Mouse (Mus musculus) left cerebral cortex, postnatal 36 days (tissue): Measurements from ENCODE around the gene Pex6. TPM values are rescaled to one million over a fixed set of nuclear protein-coding genes. Genes with fewer than 3 reads are reported as not detected.

Experiments
- DNase-seq, 2 experiments: peaks; one replicate each; pipeline ENCODE4 v3.0.0; 2021 to 2022; ENCODE audit warnings: low spot score in 2 of 2, mixed read lengths in 1 of 2
- intact Hi-C: fragments of 180-260 bp; cut with DNase I; formaldehyde crosslinking; loops from one replicate; pipeline ENCODE4 v1.15.1; 2025
- total RNA-seq, 2 experiments: library from RNA; stranded (reverse); gene quantifications; 2 replicates each; pipeline ENCODE4 v1.2.3; 2021

Pex6 gene
- total RNA-seq, 2 experiments from 2014 or later, result 50.6 to 52.4 TPM

DNA sequence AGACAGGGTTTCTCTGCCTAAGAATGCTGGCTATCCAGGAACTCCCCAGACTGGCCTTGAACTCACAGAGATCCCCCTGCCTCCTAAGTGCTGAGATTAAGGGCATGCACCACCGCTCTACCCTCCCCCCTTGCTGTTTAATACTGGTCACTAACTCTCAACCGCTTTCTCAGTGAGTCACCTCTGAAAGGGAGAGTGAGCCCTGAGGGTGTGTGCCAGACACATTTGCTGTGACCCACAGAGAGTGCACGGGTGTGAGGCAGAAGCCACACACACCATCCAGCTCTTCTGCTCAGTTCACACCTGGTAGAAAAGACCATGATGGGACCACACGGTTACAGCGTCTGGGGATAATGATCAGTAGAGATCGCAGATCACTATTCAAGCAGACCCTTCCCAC is 12.7 kb upstream of the Pex6 start:
- intact Hi-C loops, result no loop called here
- no peak for DNase-seq

DNA sequence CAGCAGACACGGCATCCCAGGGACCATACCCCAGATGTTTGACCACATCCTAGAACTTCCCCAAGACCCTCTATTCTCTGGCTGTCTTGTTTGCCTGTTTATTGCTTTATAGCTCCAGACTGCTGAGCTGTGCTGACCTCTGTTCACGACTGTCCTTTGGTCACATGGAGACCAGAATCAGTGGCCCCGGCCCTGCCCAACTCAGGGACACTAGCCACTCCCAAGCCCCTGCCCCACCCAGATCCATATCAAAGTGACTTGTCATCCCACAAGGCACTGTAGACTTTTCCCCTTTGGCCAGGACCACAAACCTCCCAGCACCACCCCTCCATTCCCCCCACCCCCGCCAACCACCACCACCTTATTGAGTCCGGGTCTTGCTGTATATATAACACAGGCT is 12.0 kb upstream of the Pex6 start:
- DNase-seq, result no peak
- intact Hi-C loops, result no loop called here

DNA sequence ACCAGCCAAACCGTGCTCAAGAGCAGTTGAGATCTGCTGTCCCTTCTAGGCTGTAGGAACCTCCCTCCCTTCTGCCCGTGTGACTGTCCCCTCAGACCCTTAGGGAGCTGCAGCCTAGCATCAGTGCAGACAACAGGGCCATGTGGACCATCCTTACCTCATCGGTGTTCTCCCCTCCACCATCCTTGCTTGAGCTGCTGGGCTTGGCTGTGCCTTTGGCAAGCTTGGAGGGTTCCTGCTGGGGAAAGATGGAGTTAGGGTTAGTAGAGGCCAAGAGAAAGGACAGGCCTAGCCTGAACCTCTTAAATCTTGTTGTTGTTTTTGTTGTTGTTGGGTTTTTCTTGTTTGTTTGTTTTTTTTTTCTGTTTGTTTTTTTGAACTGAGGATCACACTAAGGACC is 11.4 kb upstream of the Pex6 start:
- intact Hi-C loops, result no loop called here
- no peak for DNase-seq

DNA sequence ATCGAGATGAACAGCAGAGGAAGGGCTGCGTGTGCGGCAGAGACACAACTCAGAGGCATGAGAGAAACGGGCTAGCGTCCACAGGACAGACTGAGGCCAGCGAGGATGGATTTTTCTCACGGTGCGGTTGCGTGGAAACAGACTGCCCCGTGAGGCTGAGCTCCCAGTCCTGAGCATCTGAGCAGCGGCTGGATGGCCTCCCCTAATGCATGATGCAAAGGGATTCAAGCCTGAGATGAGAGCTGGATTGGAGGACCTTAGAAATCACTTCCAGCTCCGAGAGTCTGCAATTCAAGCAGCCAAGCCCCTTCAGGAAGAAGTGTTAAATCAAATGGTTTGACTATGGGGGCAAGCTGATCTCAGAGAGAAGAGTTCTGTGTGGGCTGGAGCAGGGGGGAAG is 9.8 kb upstream of the Pex6 start:
- intact Hi-C loops, result no loop called here
- no peak for DNase-seq

DNA sequence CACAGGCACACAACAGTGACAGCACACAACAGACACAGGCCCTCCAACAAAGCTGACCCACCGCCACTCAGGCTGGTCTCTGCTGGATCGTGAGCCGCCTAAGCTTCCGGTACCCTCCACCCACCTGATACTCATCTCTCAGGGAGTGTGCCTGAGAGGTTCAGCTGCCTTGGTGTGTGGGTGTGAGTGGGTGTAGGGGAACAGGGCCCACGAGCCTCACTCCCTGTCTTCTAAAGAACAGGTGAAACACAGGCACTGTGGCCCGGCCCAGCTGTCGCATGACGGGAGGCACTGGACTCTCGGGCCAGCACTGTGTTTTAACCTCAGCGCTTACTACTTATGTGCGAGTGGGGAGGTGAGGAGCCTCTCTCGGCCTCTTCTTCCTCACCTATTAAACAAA is 9.2 kb upstream of the Pex6 start:
- intact Hi-C loops, result no loop called here
- DNase-seq, result no peak

DNA sequence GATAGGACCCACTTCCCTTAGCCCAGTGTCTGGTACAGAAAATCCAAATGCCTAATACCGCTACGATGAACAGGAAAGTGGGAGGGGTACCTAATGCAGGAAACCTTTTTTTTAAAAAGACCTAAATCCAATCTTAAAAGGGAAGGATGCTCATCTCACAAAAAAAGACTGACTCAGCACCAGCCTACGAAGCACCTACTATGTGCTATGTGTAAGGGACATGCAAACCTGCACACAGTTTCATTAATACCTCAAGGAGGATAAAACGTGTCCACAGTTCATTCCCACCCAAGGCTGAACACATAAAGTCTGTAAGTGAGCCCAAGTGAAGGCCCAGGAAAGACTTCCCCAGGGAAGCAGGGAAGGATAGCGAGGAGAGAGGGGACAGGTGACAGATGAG is 8.8 kb upstream of the Pex6 start:
- no peak for DNase-seq
- intact Hi-C loops, result no loop called here

DNA sequence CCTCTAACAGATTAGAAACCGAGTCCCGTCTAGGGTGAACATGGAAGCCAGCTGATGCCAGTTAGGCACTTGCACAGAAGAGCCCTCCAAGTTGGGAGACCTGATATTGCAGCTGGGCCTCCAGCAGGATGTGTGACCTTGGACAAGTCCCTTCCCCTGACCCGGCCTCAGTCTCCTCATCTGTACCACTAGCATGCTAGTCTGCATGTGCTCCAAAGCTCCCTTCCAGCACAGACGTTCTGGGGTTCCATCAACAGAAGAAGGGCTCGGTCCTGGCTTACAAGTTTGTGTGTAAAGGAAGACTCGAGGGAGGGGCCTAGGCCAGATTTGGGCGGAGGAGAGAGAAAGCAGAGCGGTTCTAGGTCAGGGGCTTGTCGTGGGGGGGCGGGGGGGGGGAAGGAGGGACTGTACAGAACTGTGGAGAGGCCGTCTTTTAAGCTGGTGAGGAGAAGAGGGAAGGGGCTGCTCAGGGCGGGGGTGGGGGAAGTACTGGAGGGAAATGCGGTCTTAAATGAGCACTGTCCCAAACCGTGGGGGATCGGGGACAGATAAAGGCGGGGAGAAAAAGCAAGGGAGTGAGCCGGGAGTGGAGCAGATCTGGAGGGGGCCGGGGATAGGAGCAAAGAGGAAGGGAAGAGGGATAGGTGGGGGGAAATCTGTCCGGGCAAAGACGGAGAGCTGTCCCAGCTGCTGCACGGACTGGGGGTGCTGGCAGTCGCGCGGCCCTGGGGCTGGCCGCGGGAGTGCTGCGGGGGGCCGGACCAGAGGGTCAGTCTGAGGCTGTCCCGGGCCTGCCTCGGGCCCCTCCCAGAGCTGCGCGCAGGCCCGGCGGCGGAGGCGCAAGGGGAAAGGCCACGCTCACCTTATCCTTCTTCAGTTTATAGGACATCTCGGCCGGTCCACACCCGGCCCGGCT is 7.0 kb upstream of the Pex6 start:
- intact Hi-C loops, result no loop called here

DNA sequence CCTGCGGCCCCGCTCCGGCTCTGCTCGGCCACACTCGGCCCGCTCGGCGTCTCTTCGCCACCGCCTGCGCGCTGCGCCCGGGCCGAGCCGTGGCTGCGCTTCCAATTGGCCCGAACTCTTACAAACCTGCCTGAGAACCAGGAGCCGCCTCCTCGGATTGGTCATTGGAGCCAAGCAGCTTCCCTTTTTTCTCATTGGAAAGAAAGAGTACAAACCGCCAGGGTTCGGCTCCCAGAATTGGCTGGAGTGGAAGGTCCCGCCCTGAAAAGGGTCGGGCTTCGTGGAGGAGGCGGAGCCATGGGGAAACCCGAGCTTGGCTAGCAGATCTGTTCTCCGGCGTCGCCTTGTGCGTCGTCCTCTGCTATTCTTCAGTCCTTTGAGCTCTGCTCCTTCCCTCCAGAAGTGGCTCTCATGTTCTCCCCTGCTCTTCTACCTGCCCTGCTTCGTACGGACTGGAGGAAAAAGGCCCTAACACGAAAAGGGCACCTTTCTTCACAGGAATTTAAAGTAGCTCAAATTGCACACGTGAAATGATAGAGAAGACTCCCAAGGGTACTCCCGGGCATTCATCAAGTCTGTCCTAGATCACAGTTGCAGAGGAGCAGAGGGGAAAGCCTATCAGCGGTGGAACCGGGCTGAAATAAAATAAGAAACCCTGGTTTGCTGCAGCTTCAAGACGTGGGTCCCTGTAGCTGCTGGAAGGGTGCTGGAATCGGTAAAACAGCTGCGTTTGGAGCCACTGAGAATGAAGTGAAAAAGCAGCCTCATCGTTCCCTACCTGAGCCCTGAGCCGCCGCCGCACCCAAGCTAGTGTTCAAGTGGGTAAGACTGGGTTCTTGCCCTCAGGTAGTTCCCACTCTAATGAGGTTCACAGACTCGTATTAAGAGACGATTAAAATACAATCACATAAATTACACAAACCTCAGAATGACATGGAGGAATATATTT is 6.1 kb upstream of the Pex6 start, which contains the start of gene Ppp2r5d:
Gene Ppp2r5d, minus strand, starts transcription at position 225 of the 949 bp plus-strand sequence.
- intact Hi-C loops, result no loop called here
- peak; percentile 95 to 96 for DNase-seq

More for the DNA sequence above, 7.0 kb upstream of the Pex6 start:
- DNase-seq, result no peak

DNA sequence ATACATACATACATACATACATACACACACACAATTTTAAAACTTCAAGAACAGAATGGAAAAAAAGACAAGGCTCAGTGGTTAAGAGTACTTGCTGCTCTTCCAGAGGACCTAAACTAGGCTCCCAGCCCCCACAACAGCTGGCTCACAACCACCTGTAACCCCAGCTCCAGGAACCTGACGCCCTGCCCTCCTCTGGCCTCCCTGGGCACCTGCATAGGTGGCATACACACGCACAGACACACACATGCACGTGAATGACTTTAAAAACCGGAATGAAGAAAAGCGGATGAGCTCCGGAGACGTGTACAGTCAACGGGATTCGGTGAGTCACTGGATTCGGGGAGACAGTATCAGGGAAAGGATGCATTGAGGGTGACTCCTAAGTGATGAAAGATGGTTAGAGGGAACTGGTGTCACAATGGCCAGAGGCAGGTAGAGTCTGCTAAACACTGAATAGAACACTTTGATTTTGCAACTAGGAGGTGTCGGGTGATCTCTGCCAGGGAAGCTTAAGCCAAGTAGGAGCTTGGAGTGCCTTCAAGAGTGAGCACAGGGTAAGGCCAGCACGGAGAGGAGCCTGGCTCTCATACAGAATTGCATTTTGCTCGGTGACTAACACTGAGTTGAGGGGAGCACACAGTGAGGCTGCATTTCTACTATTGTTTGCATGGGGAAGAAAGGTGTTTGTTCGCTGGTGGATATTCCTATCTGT is 4.7 kb upstream of the Pex6 start:
- intact Hi-C loops, result no loop called here
- no peak for DNase-seq

DNA sequence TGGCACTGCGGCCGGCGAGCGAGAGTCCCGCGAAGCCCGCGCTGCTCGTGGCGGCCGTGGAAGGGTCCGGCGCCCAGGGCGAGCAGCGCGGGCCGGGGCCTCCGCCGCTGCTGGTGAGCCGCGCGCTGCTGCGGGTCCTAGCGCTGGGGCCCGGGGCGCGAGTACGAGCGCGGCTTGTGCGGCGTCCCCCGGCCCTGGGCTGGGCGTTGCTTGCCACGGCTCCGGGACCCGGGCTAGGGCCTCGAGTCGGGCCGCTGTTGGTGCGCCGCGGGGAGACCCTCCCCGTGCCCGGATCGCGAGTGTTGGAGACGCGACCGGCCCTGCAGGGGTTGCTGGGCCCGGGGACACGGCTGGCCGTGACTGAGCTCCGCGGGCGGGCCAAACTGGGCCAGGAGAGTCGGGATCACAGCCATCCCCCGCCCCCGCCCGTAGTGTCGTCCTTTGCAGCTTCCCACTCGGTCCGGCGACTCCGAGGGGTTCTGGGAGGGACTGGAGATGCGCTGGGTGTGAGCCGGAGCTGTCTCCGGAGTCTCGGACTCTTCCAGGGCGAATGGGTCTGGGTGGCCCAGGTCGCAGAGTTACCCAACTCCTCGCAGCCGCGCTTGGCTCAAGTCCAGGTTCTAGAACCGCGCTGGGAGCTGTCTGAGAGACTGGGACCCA is 479 bp downstream of the Pex6 start:
- DNase-seq, result peak; percentile 33 to 34
- intact Hi-C loops, result loop anchor here (5.0 kb wide), 1 partner anchor 39 kb away; the partner anchor contains the start of gene Rrp36

DNA sequence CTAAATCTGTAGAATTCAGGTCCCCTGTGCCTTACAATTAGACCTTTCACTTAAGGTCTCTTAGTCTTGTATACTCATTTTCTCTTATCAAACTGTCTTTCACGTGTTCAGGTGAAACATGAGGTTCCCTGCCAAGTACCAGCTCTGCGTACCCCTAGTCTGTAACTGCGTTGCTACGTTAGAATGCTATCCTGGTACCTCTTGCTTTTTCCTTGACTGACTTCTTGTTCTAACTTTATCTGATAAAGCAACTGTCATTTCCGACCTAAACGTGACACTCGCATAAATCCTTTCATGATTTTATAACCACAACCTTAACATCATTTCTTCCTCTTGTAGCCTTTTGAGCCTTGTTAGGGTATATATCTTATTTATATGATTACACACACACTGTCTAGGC is 1.2 kb downstream of the Pex6 start:
- DNase-seq, result no peak
- intact Hi-C loops, result loop anchor here (5.0 kb wide), 1 partner anchor 40 kb away; the partner anchor contains the start of gene Rrp36

DNA sequence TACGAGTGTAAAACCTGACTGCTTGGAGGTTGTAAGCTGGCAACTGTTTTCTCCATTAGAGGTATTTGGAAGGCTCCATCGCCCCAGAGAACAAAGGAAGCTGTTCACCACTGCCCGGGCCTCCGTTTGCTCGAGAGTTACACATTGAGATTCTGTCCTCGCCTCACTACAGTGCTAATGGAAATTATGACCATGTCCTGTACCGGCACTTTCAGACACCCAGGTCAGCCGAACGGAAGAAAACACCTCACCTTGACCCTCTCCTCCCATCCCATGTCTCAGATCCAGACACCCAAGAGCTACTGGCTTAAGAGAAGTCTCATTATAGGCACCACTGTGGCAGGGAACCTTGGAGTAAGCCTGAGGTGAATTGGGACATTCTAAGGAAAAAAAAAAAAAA is 2.6 kb downstream of the Pex6 start:
- no peak for DNase-seq
- intact Hi-C loops, result loop anchor here (5.0 kb wide), 1 partner anchor 42 kb away; the partner anchor contains the start of gene Rrp36

DNA sequence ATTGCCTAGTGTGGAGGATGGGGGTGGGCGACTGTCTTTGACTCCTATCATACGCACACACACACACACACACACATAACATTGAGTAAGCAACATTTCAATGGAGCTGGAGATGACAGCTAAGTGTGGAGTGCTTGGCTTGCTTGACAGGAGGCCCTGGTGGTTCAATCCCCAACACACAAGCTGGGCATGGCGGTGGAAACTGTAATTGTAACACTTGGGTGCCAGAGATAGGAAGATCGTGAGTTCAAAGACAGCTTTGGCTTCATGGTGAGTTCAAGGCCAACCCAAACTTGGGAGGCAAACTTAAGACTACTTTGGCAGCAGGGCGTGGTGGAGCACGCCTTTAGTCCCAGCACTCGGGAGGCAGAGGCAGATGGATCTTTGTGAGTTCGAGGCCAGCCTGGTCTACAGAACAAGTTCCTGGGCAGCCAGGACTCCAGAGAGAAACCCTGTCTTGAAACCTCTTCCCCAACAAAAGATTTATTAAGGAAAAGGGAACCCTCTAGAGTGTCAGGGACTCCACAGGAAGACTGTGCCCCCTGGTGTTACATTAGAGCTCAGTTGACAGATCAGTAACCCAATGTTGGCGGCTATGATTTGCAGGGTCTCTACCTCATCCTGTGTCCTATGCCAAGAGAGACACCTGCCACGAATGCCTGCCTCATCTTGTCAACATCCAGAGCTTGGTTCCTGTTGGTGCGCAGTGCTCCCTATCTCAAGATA is 3.7 kb downstream of the Pex6 start:
- intact Hi-C loops, result loop anchor here (5.0 kb wide), 1 partner anchor 43 kb away; the partner anchor contains the start of gene Rrp36
- no peak for DNase-seq

DNA sequence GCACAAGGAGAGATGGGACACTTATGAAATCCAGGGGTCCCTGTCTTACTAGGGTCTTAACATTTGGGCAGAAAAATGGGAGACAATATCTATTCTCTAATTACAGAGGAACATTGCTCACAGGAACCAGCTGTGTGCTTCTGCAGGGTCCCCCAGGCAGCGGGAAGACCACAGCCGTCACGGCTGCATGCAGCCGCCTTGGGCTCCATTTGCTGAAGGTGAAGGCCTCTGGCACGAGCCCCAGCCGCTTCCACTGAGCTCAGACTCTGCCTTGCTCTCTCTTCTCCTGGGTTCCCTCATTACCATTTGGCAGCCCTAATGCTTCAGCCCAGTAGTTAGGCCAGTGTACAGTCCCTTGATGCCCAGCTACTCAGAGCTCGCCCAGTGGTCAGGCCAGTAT is 9.8 kb downstream of the Pex6 start:
- no peak for DNase-seq
- intact Hi-C loops, result no loop called here

DNA sequence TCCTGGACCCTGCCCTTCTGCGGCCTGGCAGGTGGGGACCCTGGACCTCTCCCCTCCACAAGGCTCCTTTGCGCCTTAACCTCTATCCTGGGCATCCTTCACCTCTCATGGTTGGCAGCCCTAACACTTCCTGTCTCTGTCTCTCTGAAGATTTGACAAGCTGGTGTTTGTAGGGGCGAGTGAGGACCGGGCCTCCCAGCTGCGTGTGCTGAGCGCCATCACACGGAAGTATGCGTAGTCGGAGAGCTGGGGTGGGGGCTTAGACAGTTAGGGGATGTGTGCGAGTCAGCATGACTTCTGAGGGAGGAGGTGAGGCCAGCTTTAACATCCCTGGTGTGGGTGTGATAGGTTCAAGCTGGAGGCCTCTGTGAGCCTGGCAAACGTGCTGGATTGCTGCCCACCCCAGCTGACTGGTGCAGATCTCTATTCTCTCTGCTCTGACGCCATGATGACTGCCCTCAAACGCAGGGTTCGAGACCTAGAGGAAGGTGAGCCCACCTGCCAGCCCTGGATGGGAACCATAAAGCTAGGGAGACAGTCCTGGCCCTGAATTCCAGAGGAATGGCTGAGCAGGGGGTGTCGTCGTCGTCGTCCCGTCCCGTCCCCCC is 13.3 kb downstream of the Pex6 start:
- intact Hi-C loops, result no loop called here
- no peak for DNase-seq

DNA sequence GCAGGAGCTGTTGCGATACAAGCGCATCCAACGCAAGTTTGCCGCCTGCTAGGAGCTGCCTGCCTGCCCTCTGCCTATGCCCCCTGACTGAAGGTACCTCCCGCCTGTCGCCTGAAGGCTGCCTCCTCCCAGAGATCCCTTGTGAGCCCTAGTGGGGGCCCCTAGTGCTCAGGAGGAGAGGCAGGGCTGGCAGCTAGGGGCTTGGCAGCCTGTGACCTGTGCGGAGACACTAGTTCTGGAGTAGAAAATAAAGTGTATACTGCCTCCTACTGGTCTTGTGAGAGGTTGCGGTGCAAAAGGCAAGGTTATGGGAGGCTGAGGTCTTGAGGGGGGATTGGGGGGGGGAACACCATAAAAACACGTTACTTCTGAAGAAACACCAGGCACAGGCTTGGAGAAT is 14.0 kb downstream of the Pex6 start:
- no peak for DNase-seq

DNA sequence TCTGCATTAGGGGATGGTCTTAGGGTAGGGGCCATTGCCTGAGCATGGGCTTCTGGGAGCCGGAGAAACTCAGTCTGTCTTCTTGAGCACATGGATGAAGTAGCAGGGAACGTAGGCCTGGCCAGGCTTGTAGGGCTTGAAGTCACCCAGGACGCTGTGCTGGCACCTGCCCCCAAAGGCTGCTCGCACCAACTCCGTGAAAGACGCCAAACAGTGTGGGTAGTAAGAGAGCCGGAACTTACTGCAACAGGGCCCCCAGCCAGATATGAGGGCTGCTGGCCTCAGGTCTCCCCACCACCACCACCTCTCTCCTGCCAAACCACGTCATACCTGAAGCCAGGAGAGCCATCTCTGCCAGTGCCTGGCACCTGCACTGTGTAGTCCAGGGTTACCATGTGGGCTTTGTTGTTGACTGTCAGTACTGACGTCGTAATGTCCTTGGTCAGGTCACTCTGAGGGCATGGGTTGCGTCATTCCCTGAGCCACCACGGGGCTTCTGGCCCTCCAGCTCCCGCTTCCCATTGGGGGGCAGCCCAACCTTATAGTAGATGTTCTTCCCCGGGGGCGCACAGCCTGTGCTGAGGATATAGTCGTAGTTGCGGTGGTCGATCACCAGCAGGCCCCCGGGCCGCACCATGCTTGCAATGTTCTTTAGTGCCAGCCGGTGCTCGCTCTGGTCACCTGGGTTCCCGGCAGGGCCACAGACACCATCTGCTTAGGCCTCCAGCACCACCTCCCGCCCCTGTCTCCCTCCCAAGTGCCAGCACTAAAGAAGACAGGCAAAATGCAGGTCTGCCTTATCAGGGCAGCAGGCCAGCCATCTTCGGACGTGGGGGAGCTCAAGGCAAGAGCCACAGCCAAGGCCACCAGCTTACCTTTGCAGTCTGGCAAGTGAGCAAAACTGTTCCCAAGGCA is 14.7 kb downstream of the Pex6 start:
- DNase-seq, result no peak
- intact Hi-C loops, result no loop called here

More for the DNA sequence above, 14.0 kb downstream of the Pex6 start:
- intact Hi-C loops, result no loop called here
